Mouse (Mus musculus) intestine, embryonic 14.5 days (tissue): ENCODE data around the gene Myt1l. TPM values are rescaled to one million over a fixed set of nuclear protein-coding genes. Genes with fewer than 3 reads are reported as not detected.

Source experiments
- ATAC-seq: fragments of 200-750 bp; cut with Nextera tagmentation; replicated peaks from 2 replicates; pipeline ENCODE4 v1.8.0; 2017; ENCODE audit warnings: low read depth, moderate number of reproducible peaks, moderate TSS enrichment, moderate library complexity; ENCODE audit not compliant: low FRiP score, low TSS enrichment
- DNase-seq: peaks from one replicate; pipeline ENCODE4 v3.0.0-alpha.2; 2018; ENCODE audit warnings: low spot score
- H3K27ac ChIP-seq: fragments of 300-500 bp; sonication (generic); 2 replicates; pipeline ENCODE4 v1.5.1; 2014; ENCODE audit warnings: low read depth, mild to moderate bottlenecking, control low read depth
- H3K27me3 ChIP-seq: fragments of 300-500 bp; sonication (generic); replicated peaks from 2 replicates; pipeline ENCODE4 v1.6.1; 2014; ENCODE audit warnings: low read length, control low read depth; ENCODE audit not compliant: control insufficient read depth, insufficient read depth
- H3K36me3 ChIP-seq: fragments of 300-500 bp; sonication (generic); 2 replicates; pipeline ENCODE4 v1.6.1; 2014; ENCODE audit warnings: low read length, control low read depth; ENCODE audit not compliant: control insufficient read depth, insufficient read depth
- H3K4me1 ChIP-seq: fragments of 300-500 bp; sonication (generic); replicated peaks from 2 replicates; pipeline ENCODE4 v1.6.1; 2014; ENCODE audit warnings: low read length, control low read depth, mixed read lengths; ENCODE audit not compliant: control insufficient read depth, insufficient read depth
- H3K4me2 ChIP-seq: fragments of 300-500 bp; sonication (generic); 2 replicates; pipeline ENCODE4 v1.6.1; 2014; ENCODE audit warnings: low read length
- H3K4me3 ChIP-seq: fragments of 300-500 bp; sonication (generic); 2 replicates; pipeline ENCODE4 v1.5.1; 2014; ENCODE audit warnings: low read depth, low read length, control low read depth, mixed read lengths
- H3K9ac ChIP-seq: fragments of 300-500 bp; sonication (generic); 2 replicates; pipeline ENCODE4 v1.6.1; 2014; ENCODE audit warnings: mild to moderate bottlenecking, low read length
- H3K9me3 ChIP-seq: fragments of 300-500 bp; sonication (generic); 2 replicates; pipeline ENCODE4 v1.6.1; 2016; ENCODE audit warnings: low read length, control low read depth; ENCODE audit not compliant: control insufficient read depth
- WGBS: fragments of 180-500 bp; shearing (Covaris S2); extraction: QIAGEN DNeasy Blood & Tissue Kit; methylation state at CpG from one replicate; pipeline ENCODE4 v1.1.7; 2014; 5-methylcytosine and 5-hydroxymethylcytosine counted together
- polyA plus RNA-seq: library from polyadenylated mRNA; unstranded; fragments of >200 nt; fragmentation: Nextera tagmentation; extraction: Ambion mirVana; gene quantifications from 2 replicates; pipeline ENCODE4 v1.2.1, GENCODE M21; 2014

The Myt1l gene
- polyA plus RNA-seq, 1 experiment from 2014 or later: 3.8 TPM

GRCm38 (mm10) chr12:29634509-29634908, 106.3 kb downstream of the Myt1l start:
- Histone ChIP-seq H3K4me1 (no peaks in the 10 kb centered on the region), H3K4me2 (no peak overlapping the region), H3K4me3 (no peak overlapping the region), H3K9me3 (no peaks in the 10 kb centered on the region), H3K9ac (no peak overlapping the region), H3K27ac (no peak overlapping the region), H3K27me3 (no peaks in the 10 kb centered on the region), H3K36me3 (no peaks in the 10 kb centered on the region)
- no peak for ATAC-seq
- no peak for DNase-seq
- 88% methylated on average over 2 of the region's 2 CpGs for WGBS

- Histone ChIP-seq H3K9ac (no peak overlapping the region), H3K4me2 (no peak overlapping the region), H3K27ac (no peak overlapping the region), H3K27me3 (no peaks in the 10 kb centered on the region), H3K4me3 (no peak overlapping the region), H3K9me3 (no peaks in the 10 kb centered on the region), H3K36me3 (no peaks in the 10 kb centered on the region), H3K4me1 (no peaks in the 10 kb centered on the region)
- WGBS: 69% methylated on average over 11 of the region's 11 CpGs
- no peak for DNase-seq
- ATAC-seq: no peak
These were observed 111.5 kb downstream of the Myt1l start for GRCm38 (mm10) chr12:29639543-29640196.

DNA sequence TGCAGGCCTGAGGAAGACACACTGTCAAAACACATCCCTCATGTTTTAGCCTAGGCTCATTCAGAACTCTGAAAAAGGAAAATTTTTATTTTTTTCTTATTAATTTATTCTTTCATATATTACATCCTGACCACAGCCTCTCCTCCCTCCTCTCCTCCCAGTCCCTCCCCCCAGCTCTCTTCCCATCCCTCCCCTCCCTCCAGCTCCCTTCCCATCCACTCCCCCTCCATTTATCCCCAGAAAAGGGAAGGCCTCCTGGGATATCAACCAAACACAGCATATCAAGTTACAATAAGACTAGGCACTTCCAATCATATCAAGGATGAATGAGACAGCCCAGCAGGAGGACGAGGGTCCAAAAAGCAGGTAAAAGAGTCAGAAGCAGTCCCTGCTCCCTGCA, 112.0 kb downstream of the Myt1l start:
- DNase-seq: no peak
- Histone ChIP-seq H3K4me2 (no peak overlapping the region), H3K4me3 (no peak overlapping the region), H3K27ac (no peak overlapping the region), H3K9ac (no peak overlapping the region), H3K4me1 (no peaks in the 10 kb centered on the region), H3K9me3 (no peaks in the 10 kb centered on the region), H3K36me3 (no peaks in the 10 kb centered on the region), H3K27me3 (no peaks in the 10 kb centered on the region)
- 53% methylated on average over 1 of the region's 1 CpGs for WGBS
- no peak for ATAC-seq

- WGBS: 29% methylated on average over 4 of the region's 4 CpGs
- Histone ChIP-seq H3K9me3 (no peaks in the 10 kb centered on the region), H3K4me1 (no peaks in the 10 kb centered on the region), H3K27me3 (no peaks in the 10 kb centered on the region), H3K27ac (no peak overlapping the region), H3K4me2 (no peak overlapping the region), H3K9ac (no peak overlapping the region), H3K36me3 (no peaks in the 10 kb centered on the region), H3K4me3 (no peak overlapping the region)
- DNase-seq (no peak), ATAC-seq (no peak)
These were observed 114.7 kb downstream of the Myt1l start for GRCm38 (mm10) chr12:29642915-29643314.

DNA sequence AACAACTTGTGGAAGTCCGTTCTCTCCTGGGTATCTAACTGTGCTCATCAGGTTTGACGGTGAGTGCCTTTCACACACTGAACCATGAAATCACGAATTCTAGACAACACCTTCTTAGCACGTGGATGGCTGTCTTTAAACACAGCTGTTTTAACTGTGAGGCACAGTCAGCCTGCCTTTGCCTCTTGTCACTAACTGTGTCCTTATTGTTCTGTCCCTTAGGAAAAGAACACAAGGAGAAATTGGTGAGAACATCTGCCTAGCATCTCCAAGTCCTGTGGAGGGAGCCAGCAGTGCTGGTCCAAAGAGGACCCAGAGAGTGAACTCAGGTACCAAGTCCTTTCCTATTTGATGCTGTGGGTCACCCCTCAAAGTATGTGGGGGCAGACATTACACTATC, 115.9 kb downstream of the Myt1l start:
- Histone ChIP-seq H3K9ac (no peak overlapping the region), H3K4me2 (no peak overlapping the region), H3K4me1 (no peaks in the 10 kb centered on the region), H3K4me3 (no peak overlapping the region), H3K27me3 (no peaks in the 10 kb centered on the region), H3K9me3 (no peaks in the 10 kb centered on the region), H3K27ac (no peak overlapping the region), H3K36me3 (no peaks in the 10 kb centered on the region)
- DNase-seq (no peak), ATAC-seq (no peak)
- 86% methylated on average over 4 of the region's 4 CpGs for WGBS

DNA sequence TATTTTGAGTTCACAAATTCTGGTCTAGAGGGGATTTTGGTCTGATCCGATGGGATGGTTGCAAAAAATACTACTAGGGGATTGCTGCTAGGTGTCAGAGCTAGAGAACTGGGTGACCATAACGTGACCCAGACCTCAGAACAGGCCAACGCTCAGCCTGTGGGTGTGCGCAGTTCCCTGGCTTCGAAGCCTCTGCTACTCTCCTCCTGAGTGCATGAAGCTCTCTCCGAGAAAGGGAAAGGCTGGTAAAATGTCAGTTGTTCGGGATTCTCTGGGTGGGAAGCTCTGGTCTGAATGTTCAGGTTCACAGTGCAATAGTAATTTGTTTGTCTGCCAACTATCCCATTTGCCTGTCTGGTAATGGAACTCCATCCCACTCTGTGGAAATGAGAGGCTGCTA, 116.5 kb downstream of the Myt1l start:
- no peak overlapping the region for H3K4me3 ChIP-seq
- no peaks in the 10 kb centered on the region for H3K36me3 ChIP-seq
- H3K4me2 ChIP-seq: no peak overlapping the region
- 84% methylated on average over 7 of the region's 7 CpGs for WGBS
- H3K4me1 ChIP-seq: no peaks in the 10 kb centered on the region
- H3K9ac ChIP-seq: no peak overlapping the region
- DNase-seq (no peak), ATAC-seq (no peak)
- H3K27ac ChIP-seq: no peak overlapping the region
- H3K27me3 ChIP-seq: no peaks in the 10 kb centered on the region
- no peaks in the 10 kb centered on the region for H3K9me3 ChIP-seq

- Histone ChIP-seq H3K4me3 (no peak overlapping the region), H3K27ac (no peak overlapping the region), H3K4me1 (no peaks in the 10 kb centered on the region), H3K4me2 (no peak overlapping the region), H3K36me3 (no peaks in the 10 kb centered on the region), H3K9me3 (no peaks in the 10 kb centered on the region), H3K27me3 (no peaks in the 10 kb centered on the region), H3K9ac (no peak overlapping the region)
- DNase-seq (no peak), ATAC-seq (no peak)
- WGBS: 77% methylated on average over 10 of the region's 10 CpGs
These were observed 121.4 kb downstream of the Myt1l start for GRCm38 (mm10) chr12:29649510-29650152.

DNA sequence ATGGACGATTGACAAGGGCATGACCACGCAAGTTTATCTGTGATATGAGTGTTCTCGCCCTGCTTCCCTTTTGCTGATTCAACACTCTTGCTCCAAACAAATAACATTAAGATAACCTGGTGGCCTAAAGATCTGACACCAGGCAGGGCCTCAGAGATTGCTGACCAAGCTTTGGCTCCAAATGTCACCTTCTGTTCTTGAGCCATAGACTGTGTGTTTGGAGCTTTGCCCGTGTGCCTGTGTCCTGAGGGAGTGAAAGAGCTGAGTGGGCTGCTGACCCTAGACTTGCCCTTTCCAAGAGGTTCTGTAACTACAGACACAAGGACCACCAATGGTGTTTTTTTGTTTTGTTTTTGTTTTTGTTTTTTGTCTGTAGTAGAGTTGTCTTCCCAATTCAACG, 124.3 kb downstream of the Myt1l start:
- H3K4me2 ChIP-seq: no peak overlapping the region
- DNase-seq: no peak
- no peak overlapping the region for H3K9ac ChIP-seq
- H3K27ac ChIP-seq: no peak overlapping the region
- H3K36me3 ChIP-seq: no peaks in the 10 kb centered on the region
- no peaks in the 10 kb centered on the region for H3K27me3 ChIP-seq
- ATAC-seq: no peak
- 71% methylated on average over 5 of the region's 5 CpGs for WGBS
- H3K4me3 ChIP-seq: no peak overlapping the region
- H3K4me1 ChIP-seq: no peaks in the 10 kb centered on the region
- no peaks in the 10 kb centered on the region for H3K9me3 ChIP-seq

DNA sequence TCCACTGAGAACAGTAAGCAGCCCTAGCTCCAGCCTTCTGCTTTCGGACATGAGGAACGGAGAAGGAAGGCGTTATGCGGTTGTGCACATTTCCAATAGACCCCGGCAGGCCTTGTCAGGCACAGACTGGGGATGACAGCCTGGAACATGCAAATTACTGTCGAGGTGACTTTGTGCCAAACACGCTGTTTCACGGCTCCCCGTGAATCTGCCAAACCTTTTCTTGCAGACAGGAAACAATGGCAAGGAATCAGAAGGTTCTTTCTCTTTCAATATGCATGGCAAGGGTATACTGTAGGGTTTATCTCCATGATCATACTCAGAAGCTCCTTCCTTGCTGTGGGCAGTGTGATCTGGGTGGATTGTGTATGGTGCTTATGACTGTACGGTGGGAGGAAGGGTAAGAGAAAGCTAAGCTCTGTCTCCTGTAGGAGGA, 127.0 kb downstream of the Myt1l start:
- Histone ChIP-seq H3K27ac (no peak overlapping the region), H3K9me3 (no peaks in the 10 kb centered on the region), H3K4me2 (no peak overlapping the region), H3K4me3 (no peak overlapping the region), H3K36me3 (no peaks in the 10 kb centered on the region), H3K4me1 (no peaks in the 10 kb centered on the region), H3K9ac (no peak overlapping the region), H3K27me3 (no peaks in the 10 kb centered on the region)
- WGBS: 88% methylated on average over 10 of the region's 10 CpGs
- DNase-seq: no peak
- no peak for ATAC-seq
